ENCODE assay signal across 18 mouse cellular contexts in the genomic region with DNA sequence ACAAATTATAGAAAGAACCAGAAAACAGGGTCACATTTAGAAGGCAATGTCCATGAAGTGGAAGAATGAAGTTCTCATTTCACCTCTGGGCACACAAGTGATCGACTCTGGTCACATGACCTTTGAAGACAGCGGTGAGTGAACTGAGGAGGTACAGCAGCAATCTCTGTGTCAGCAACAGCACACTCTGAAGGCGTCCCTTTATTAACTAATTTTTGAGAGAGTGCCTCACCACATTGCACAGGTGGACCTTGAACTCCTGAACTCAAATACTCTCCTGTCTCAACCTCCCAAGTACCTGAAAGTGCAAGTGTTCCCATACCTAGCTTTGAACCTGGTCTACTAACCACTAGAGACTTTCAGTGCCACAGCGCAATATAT. TPM values are rescaled to one million over a fixed set of nuclear protein-coding genes. Genes with fewer than 3 reads are reported as not detected.
DNase-seq lines count a peak whose midpoint lies in the region; ATAC-seq and TF ChIP-seq lines count a peak whose summit lies in the region.
"Had no signal": no experiment of that assay in that cellular context is flagged by ENCODE, and none has a peak within 500 bp of the region (broad histone marks: within the 10 kb centered on the region; RNA-seq: fewer than 3 reads in every experiment).

No protein-coding gene starts in this region.

- peak; percentile 21 for DNase-seq in kidney, adult 11 months
- no peak for DNase-seq in kidney, postnatal 0 days (ENCODE audit: low spot score)
- no peak for DNase-seq in kidney, postnatal 25 days
- DNase-seq in lung, postnatal 36 days = no peak
- DNase-seq: adrenal gland, adult 8-10 months; gastrocnemius, postnatal 25 days had no signal

- WGBS in kidney, embryonic 15.5 days = 92% methylated on average over 4 of the region's 4 CpGs
- 90% methylated on average over 4 of the region's 4 CpGs for WGBS in kidney, postnatal 0 days
- WGBS in intestine, embryonic 15.5 days = 89% methylated on average over 4 of the region's 4 CpGs

- H3K9ac ChIP-seq in kidney, embryonic 15.5 days = no peak overlapping the region
- no peak overlapping the region for H3K9ac ChIP-seq in kidney, postnatal 0 days (ENCODE audit: low read depth, low read length)
- no peak overlapping the region for H3K9ac ChIP-seq in intestine, embryonic 15.5 days
- H3K9ac ChIP-seq: embryonic facial prominence, embryonic 13.5 days; forebrain, embryonic 12.5 days; forebrain, embryonic 15.5 days; heart, embryonic 13.5 days; hindbrain, embryonic 14.5 days had no signal

- H3K27ac ChIP-seq in kidney, embryonic 15.5 days = no peak overlapping the region
- no peak overlapping the region for H3K27ac ChIP-seq in kidney, postnatal 0 days
- H3K27ac ChIP-seq in intestine, embryonic 15.5 days = no peak overlapping the region
- H3K27ac ChIP-seq: embryonic facial prominence, embryonic 10.5 days; embryonic facial prominence, embryonic 13.5 days; forebrain, embryonic 12.5 days; forebrain, embryonic 15.5 days; heart, adult 2 months; heart, embryonic 10.5 days; heart, embryonic 13.5 days; hindbrain, embryonic 14.5 days had no signal

- peaks cover 94% of the 10 kb centered on the region for H3K36me3 ChIP-seq in kidney, embryonic 15.5 days
- peaks cover 75% of the 10 kb centered on the region for H3K36me3 ChIP-seq in kidney, postnatal 0 days (ENCODE audit: insufficient read depth, low read length)
- H3K36me3 ChIP-seq in intestine, embryonic 15.5 days = peaks cover 62% of the 10 kb centered on the region

- TF ChIP-seq CTCF in kidney, postnatal 0 days (IDR thresholded peaks at IDR 0.05; ENCODE audit: low read depth) = no peak

- no peaks in the 10 kb centered on the region for H3K9me3 ChIP-seq in kidney, embryonic 15.5 days (replicated peaks)
- no peaks in the 10 kb centered on the region for H3K9me3 ChIP-seq in kidney, postnatal 0 days (replicated peaks; ENCODE audit: low read length)
- H3K9me3 ChIP-seq in intestine, embryonic 15.5 days = no peaks in the 10 kb centered on the region
- H3K9me3 ChIP-seq: embryonic facial prominence, embryonic 10.5 days; embryonic facial prominence, embryonic 13.5 days; forebrain, embryonic 12.5 days; forebrain, embryonic 15.5 days; heart, embryonic 10.5 days; heart, embryonic 13.5 days had no signal

- H3K4me2 ChIP-seq in kidney, embryonic 15.5 days = no peak overlapping the region
- H3K4me2 ChIP-seq in kidney, postnatal 0 days (ENCODE audit: low read length) = no peak overlapping the region
- H3K4me2 ChIP-seq in intestine, embryonic 15.5 days (replicated peaks) = no peak overlapping the region
- H3K4me2 ChIP-seq: embryonic facial prominence, embryonic 13.5 days; forebrain, embryonic 12.5 days; forebrain, embryonic 15.5 days; heart, embryonic 13.5 days; hindbrain, embryonic 14.5 days had no signal

- H3K4me3 ChIP-seq in kidney, embryonic 15.5 days (replicated peaks) = no peak overlapping the region
- H3K4me3 ChIP-seq in kidney, postnatal 0 days (replicated peaks; ENCODE audit: low read depth, low read length) = no peak overlapping the region
- no peak overlapping the region for H3K4me3 ChIP-seq in intestine, embryonic 15.5 days (replicated peaks)
- H3K4me3 ChIP-seq: embryonic facial prominence, embryonic 10.5 days; embryonic facial prominence, embryonic 13.5 days; erythroblast, embryonic 14.5 days; forebrain, embryonic 12.5 days; forebrain, embryonic 15.5 days; heart, adult 2 months; heart, embryonic 10.5 days; heart, embryonic 13.5 days had no signal

- ATAC-seq in kidney, embryonic 15.5 days (replicated peaks; ENCODE audit: low FRiP score) = no peak
- peak; percentile 63 for ATAC-seq in kidney, postnatal 0 days (replicated peaks; ENCODE audit: low FRiP score, low read depth)
- 0 out of 2 replicates have a peak, but pooled peaks have one; percentile 40 for ATAC-seq in intestine, embryonic 15.5 days

- no peaks in the 10 kb centered on the region for H3K27me3 ChIP-seq in kidney, embryonic 15.5 days
- H3K27me3 ChIP-seq in kidney, postnatal 0 days (ENCODE audit: insufficient read depth, low read length) = no peaks in the 10 kb centered on the region
- no peaks in the 10 kb centered on the region for H3K27me3 ChIP-seq in intestine, embryonic 15.5 days (replicated peaks)
- H3K27me3 ChIP-seq: embryonic facial prominence, embryonic 13.5 days; forebrain, embryonic 12.5 days; forebrain, embryonic 15.5 days; heart, embryonic 13.5 days had no signal

- H3K4me1 ChIP-seq in kidney, embryonic 15.5 days = no peaks in the 10 kb centered on the region
- no peaks in the 10 kb centered on the region for H3K4me1 ChIP-seq in kidney, postnatal 0 days (replicated peaks; ENCODE audit: insufficient read depth, low read length)
- H3K4me1 ChIP-seq in intestine, embryonic 15.5 days (replicated peaks) = no peaks in the 10 kb centered on the region
- H3K4me1 ChIP-seq: embryonic facial prominence, embryonic 10.5 days; embryonic facial prominence, embryonic 13.5 days; forebrain, embryonic 12.5 days; forebrain, embryonic 15.5 days had no signal

RNA-seq across cellular contexts. Expression of a gene that starts 14.9 kb away (rescaled TPM):
- polyA plus RNA-seq in kidney, embryonic 15.5 days (2015; fragmentation: Nextera tagmentation; extraction: Ambion mirVana) = 1.9 and 2.0 TPM in 2 replicates
- 0.84 and 1.2 TPM in 2 replicates for polyA plus RNA-seq in kidney, postnatal 0 days (2015; fragmentation: Nextera tagmentation; extraction: Ambion mirVana)
- polyA plus RNA-seq in intestine, embryonic 15.5 days (2015; fragmentation: Nextera tagmentation; extraction: Ambion mirVana) = 9.5 and 10.0 TPM in 2 replicates
- polyA plus RNA-seq: activated CD4-positive, CD25-positive, alpha-beta regulatory T cell, adult 4 months had no signal

RNA-seq across cellular contexts. Expression of a gene that starts 17.5 kb away (rescaled TPM):
- polyA plus RNA-seq in kidney, embryonic 15.5 days (2015; fragmentation: Nextera tagmentation; extraction: Ambion mirVana) = 132 and 141 TPM in 2 replicates
- polyA plus RNA-seq in kidney, postnatal 0 days (2015; fragmentation: Nextera tagmentation; extraction: Ambion mirVana) = 91.0 and 99.8 TPM in 2 replicates
- 119 and 128 TPM in 2 replicates for polyA plus RNA-seq in intestine, embryonic 15.5 days (2015; fragmentation: Nextera tagmentation; extraction: Ambion mirVana)

RNA-seq across cellular contexts. Expression of a gene that starts 30.3 kb away (rescaled TPM):
- polyA plus RNA-seq in kidney, embryonic 15.5 days (2015; fragmentation: Nextera tagmentation; extraction: Ambion mirVana) = 0.53 and 0.73 TPM in 2 replicates
- 0.22 and 0.39 TPM in 2 replicates for polyA plus RNA-seq in kidney, postnatal 0 days (2015; fragmentation: Nextera tagmentation; extraction: Ambion mirVana)
- 0.44 and 0.53 TPM in 2 replicates for polyA plus RNA-seq in intestine, embryonic 15.5 days (2015; fragmentation: Nextera tagmentation; extraction: Ambion mirVana)
- polyA plus RNA-seq: activated CD4-positive, CD25-positive, alpha-beta regulatory T cell, adult 4 months; erythroblast, embryonic 14.5 days; forebrain, embryonic 15.5 days had no signal

RNA-seq across cellular contexts. Expression of a gene that starts 32.8 kb away (rescaled TPM):
- polyA plus RNA-seq in kidney, embryonic 15.5 days (2015; fragmentation: Nextera tagmentation; extraction: Ambion mirVana) = 67.4 and 70.0 TPM in 2 replicates
- polyA plus RNA-seq in kidney, postnatal 0 days (2015; fragmentation: Nextera tagmentation; extraction: Ambion mirVana) = 60.6 and 62.2 TPM in 2 replicates
- polyA plus RNA-seq in intestine, embryonic 15.5 days (2015; fragmentation: Nextera tagmentation; extraction: Ambion mirVana) = 94.0 and 103 TPM in 2 replicates

RNA-seq across cellular contexts. Expression of a gene that starts 59.2 kb away (rescaled TPM):
- polyA plus RNA-seq in kidney, embryonic 15.5 days (2015; fragmentation: Nextera tagmentation; extraction: Ambion mirVana) = 0.06 and 0.10 TPM in 2 replicates
- polyA plus RNA-seq in kidney, postnatal 0 days (2015; fragmentation: Nextera tagmentation; extraction: Ambion mirVana) = 0.05 and 0.09 TPM in 2 replicates
- 0.04 TPM in 2 replicates for polyA plus RNA-seq in intestine, embryonic 15.5 days (2015; fragmentation: Nextera tagmentation; extraction: Ambion mirVana)
- polyA plus RNA-seq: activated CD4-positive, CD25-positive, alpha-beta regulatory T cell, adult 4 months; embryonic facial prominence, embryonic 13.5 days had no signal
